Mouse (Mus musculus) neural tube, embryonic 14.5 days (tissue): ENCODE data around the gene Rhbdd3. TPM values are rescaled to one million over a fixed set of nuclear protein-coding genes. Genes with fewer than 3 reads are reported as not detected.

Experiments
- ATAC-seq: fragments of 200-750 bp; cut with Nextera tagmentation; 2 replicates; pipeline ENCODE4 v1.8.0; 2017; ENCODE audit warnings: low read depth, mild to moderate bottlenecking, moderate TSS enrichment, moderate library complexity
- H3K27ac ChIP-seq: fragments of 300-500 bp; sonication (generic); 2 replicates; pipeline ENCODE4 v1.5.1; 2014; ENCODE audit warnings: low read depth, mild to moderate bottlenecking, control low read depth, low read length, moderate library complexity, mixed read lengths
- H3K27me3 ChIP-seq: fragments of 300-500 bp; sonication (generic); 2 replicates; pipeline ENCODE4 v1.6.1; 2014; ENCODE audit warnings: low read length; ENCODE audit not compliant: control insufficient read depth, insufficient read depth
- H3K36me3 ChIP-seq: fragments of 300-500 bp; sonication (generic); 2 replicates; pipeline ENCODE4 v1.6.1; 2014; ENCODE audit warnings: low read length, mixed read lengths; ENCODE audit not compliant: control insufficient read depth, insufficient read depth
- H3K4me1 ChIP-seq: fragments of 300-500 bp; sonication (generic); 2 replicates; pipeline ENCODE4 v1.6.1; 2014; ENCODE audit warnings: low read length; ENCODE audit not compliant: control insufficient read depth, insufficient read depth
- H3K4me2 ChIP-seq: fragments of 300-500 bp; sonication (generic); 2 replicates; pipeline ENCODE4 v1.6.1; 2014; ENCODE audit warnings: mild to moderate bottlenecking, low read depth, low read length, control low read depth
- H3K4me3 ChIP-seq: fragments of 300-500 bp; sonication (generic); 2 replicates; pipeline ENCODE4 v1.5.1; 2014; ENCODE audit warnings: low read depth, low read length, control low read depth, mixed read lengths
- H3K9ac ChIP-seq: fragments of 300-500 bp; sonication (generic); replicated peaks from 2 replicates; pipeline ENCODE4 v1.6.1; 2014; ENCODE audit warnings: low read depth, mild to moderate bottlenecking, control low read depth, low read length, mixed read lengths
- H3K9me3 ChIP-seq: fragments of 300-500 bp; sonication (generic); 2 replicates; pipeline ENCODE4 v1.6.1; 2016; ENCODE audit warnings: low read length; ENCODE audit not compliant: control insufficient read depth
- WGBS: fragments of 180-500 bp; shearing (Covaris S2); extraction: QIAGEN DNeasy Blood & Tissue Kit; methylation state at CpG from one replicate; pipeline ENCODE4 v1.1.7; 2014; 5-methylcytosine and 5-hydroxymethylcytosine counted together
- polyA plus RNA-seq: library from polyadenylated mRNA; unstranded; fragments of >200 nt; fragmentation: Nextera tagmentation; extraction: Ambion mirVana; gene quantifications from 2 replicates; pipeline ENCODE4 v1.2.1, GENCODE M21; 2014

Gene Rhbdd3
- polyA plus RNA-seq, 1 experiment from 2014 or later: 34.4 TPM

- ATAC-seq: no peak
- Histone ChIP-seq H3K4me1 (no peaks in the 10 kb centered on the region), H3K9me3 (no peaks in the 10 kb centered on the region), H3K9ac (no peak overlapping the region), H3K27me3 (no peaks in the 10 kb centered on the region), H3K36me3 (peaks cover 70% of the 10 kb centered on the region), H3K4me3 (no peak overlapping the region), H3K27ac (no peak overlapping the region), H3K4me2 (no peak overlapping the region)
- 100% methylated on average over 1 of the region's 1 CpGs for WGBS
These were observed 9.6 kb upstream of the Rhbdd3 start for GRCm38 (mm10) chr11:5089147-5089546.

DNA sequence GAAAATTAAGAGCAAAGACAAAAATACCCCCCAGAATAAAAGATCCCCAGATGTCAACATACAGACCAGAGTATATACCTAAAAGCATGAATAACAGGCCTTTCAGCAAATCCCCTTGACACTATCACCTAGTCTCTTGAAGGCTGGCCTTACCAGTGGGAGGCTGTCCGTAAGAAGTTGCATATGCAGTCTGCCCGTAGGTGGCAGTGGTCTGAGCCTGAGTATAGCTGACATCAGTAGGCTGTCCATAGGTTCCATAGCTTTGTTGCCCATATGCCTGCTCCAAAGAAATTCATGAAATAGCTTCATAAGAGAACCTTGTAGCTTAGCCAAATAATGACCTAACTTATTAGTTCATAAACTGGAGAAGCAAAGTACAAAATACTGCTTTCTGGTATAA is 7.0 kb upstream of the Rhbdd3 start:
- 46% methylated on average over 2 of the region's 2 CpGs for WGBS
- Histone ChIP-seq H3K4me1 (peaks cover 9% of the 10 kb centered on the region), H3K4me3 (no peak overlapping the region), H3K9ac (no peak overlapping the region), H3K9me3 (no peaks in the 10 kb centered on the region), H3K27ac (no peak overlapping the region), H3K36me3 (peaks cover 44% of the 10 kb centered on the region), H3K27me3 (no peaks in the 10 kb centered on the region), H3K4me2 (no peak overlapping the region)
- ATAC-seq: no peak

- Histone ChIP-seq H3K9me3 (no peaks in the 10 kb centered on the region), H3K27ac (no peak overlapping the region), H3K27me3 (no peaks in the 10 kb centered on the region), H3K9ac (no peak overlapping the region), H3K4me1 (peaks cover 25% of the 10 kb centered on the region), H3K4me3 (no peak overlapping the region; the same call in 1 of the 2 replicates), H3K36me3 (peaks cover 16% of the 10 kb centered on the region; the same call in 1 of the 2 replicates), H3K4me2 (no peak overlapping the region)
- ATAC-seq: no peak
- WGBS: 81% methylated on average over 5 of the region's 5 CpGs
These were observed 2.8 kb upstream of the Rhbdd3 start for GRCm38 (mm10) chr11:5095877-5096276.

- Histone ChIP-seq H3K9ac (no peak overlapping the region), H3K27ac (no peak overlapping the region), H3K27me3 (no peaks in the 10 kb centered on the region), H3K9me3 (no peaks in the 10 kb centered on the region), H3K36me3 (peaks cover 11% of the 10 kb centered on the region; the same call in 1 of the 2 replicates), H3K4me3 (peak overlapping the region; percentile 100; the same call in 1 of the 2 replicates), H3K4me2 (peak overlapping the region; percentile 93; the same call in 1 of the 2 replicates), H3K4me1 (peaks cover 29% of the 10 kb centered on the region)
- 78% methylated on average over 8 of the region's 8 CpGs for WGBS
- no peak for ATAC-seq
These were observed 2.2 kb upstream of the Rhbdd3 start for GRCm38 (mm10) chr11:5096480-5097020.

DNA sequence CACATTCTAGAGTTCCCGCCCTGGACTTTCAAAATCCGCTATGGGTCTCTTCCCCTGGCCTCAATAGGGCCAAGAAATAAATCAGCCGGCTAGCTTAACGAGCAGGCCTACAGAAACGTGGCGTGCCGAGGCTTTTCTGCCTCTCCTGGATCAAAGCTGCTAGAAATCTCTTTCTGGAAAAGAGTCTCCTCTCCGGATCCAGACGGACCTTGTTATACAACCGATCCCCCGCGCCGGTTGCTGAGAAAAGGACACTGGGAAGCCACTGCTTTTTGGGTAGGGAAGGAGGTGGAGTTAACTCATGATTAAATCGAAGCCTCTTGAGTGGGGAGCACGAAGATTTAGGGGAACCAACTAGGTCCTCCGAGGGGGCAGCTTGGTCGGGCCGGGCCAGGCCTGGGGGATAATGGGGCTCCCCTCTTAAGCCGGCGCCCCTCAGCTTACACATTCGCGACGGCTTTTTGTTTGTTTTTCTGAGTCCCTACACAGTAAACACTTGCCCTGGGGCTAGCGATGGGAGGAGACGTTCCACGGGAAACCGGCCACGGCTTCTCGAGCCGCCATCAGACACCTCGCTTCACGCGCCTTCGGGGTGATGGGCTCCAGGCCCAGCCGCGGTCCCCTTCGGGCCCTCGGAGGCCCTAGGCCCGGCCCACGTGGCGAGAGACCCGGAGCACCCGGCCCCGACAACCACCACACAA is 541 bp upstream of the Rhbdd3 start:
- Histone ChIP-seq H3K4me1 (peaks cover 29% of the 10 kb centered on the region), H3K4me3 (peak overlapping the region; percentile 100), H3K9me3 (no peaks in the 10 kb centered on the region), H3K36me3 (no peaks in the 10 kb centered on the region), H3K4me2 (peak overlapping the region; percentile 93), H3K9ac (peak overlapping the region; percentile 96), H3K27ac (peak overlapping the region; percentile 99), H3K27me3 (no peaks in the 10 kb centered on the region)
- no peak; the same call in 1 of the 2 replicates for ATAC-seq
- WGBS: under 1% methylated on average over 44 of the region's 44 CpGs

DNA sequence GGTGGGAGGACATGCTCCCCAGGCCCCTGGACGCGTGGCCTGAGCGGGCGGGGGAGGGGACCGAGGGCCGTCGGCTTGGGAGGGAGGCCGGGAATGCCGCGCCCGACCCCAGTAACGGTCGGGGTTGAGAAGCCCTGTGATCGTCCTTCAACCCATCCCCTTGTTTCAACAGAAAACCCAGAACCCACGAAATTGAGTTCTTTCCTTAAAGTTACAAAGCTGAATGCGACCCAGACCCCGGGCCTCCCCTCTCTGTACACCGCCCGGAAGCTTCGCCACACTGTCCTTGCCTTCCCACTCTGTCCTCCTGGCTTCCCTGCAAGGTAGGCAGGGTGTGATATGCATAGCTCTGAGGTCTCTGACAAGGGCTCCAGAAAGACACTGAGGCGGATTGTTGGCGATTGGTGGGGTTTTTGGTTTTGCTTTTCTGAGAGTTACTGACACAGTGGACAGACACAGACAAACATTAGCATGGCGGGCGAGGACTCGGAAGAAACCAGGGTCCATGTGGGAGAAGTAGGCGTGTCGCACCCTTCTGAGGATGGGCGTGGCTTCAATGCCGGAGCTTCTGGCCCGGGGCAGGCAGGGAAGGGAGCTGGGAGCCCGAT is 954 bp downstream of the Rhbdd3 start:
- peak; percentile 74 for ATAC-seq
- peak overlapping the region; percentile 99 for H3K27ac ChIP-seq
- no peaks in the 10 kb centered on the region for H3K27me3 ChIP-seq
- peaks cover 29% of the 10 kb centered on the region for H3K4me1 ChIP-seq
- peak overlapping the region; percentile 100 for H3K4me3 ChIP-seq
- H3K36me3 ChIP-seq: no peaks in the 10 kb centered on the region
- peak overlapping the region; percentile 96 for H3K9ac ChIP-seq
- H3K9me3 ChIP-seq: no peaks in the 10 kb centered on the region
- under 1% methylated on average over 28 of the region's 31 CpGs for WGBS
- peak overlapping the region; percentile 80 for H3K4me2 ChIP-seq

DNA sequence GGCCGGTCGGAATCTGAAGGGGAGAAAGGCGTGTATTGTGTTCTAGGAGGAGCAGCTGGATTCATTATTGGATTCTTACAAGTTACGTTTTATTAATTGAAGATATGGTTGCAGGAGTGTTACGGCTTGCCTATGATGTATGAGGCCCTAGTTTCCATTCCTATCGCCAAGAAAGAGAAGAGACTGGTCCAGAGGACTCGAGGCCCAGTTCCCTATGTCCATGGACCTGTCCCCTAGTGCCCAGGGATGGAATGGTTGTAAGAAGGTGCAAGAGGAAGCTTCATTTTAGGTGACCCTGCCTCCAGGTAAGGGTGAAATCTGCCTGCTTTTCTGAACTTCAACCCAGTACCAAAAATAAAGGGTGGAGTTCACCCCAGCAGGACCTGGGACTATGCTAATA is 1.6 kb downstream of the Rhbdd3 start:
- no peaks in the 10 kb centered on the region for H3K36me3 ChIP-seq
- H3K9ac ChIP-seq: peak overlapping the region; percentile 96
- H3K4me2 ChIP-seq: peak overlapping the region; percentile 80
- no peaks in the 10 kb centered on the region for H3K27me3 ChIP-seq
- no peaks in the 10 kb centered on the region for H3K9me3 ChIP-seq
- peak overlapping the region; percentile 100 for H3K4me3 ChIP-seq
- peak overlapping the region; percentile 99 for H3K27ac ChIP-seq
- under 1% methylated on average over 7 of the region's 7 CpGs for WGBS
- H3K4me1 ChIP-seq: peaks cover 29% of the 10 kb centered on the region
- ATAC-seq: peak; percentile 5; the same call in 1 of the 2 replicates

DNA sequence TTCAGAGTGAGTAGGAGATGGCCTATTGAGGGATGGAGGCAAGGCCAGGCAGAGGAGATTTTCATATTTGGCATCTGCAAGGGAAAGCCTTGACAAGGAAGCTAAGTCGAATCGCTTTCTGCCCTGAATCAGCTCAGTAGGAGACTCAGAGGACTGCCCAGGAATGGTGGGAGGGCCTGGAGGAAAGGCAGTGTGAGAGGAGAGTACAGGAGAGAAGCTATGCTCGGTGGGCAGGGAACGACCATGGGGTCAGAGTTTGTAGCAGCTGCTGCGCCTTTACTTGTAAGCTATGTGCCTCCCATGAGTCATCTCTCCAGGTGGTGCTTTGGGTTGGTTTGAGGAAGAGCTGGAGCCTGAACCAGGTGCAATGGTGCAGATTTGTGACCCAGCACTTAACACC is 2.1 kb downstream of the Rhbdd3 start:
- 49% methylated on average over 5 of the region's 5 CpGs for WGBS
- no peaks in the 10 kb centered on the region for H3K9me3 ChIP-seq
- no peak for ATAC-seq
- H3K4me1 ChIP-seq: peaks cover 28% of the 10 kb centered on the region
- no peaks in the 10 kb centered on the region for H3K27me3 ChIP-seq
- no peaks in the 10 kb centered on the region for H3K36me3 ChIP-seq
- H3K27ac ChIP-seq: peak overlapping the region; percentile 99
- H3K4me3 ChIP-seq: peak overlapping the region; percentile 100
- H3K9ac ChIP-seq: peak overlapping the region; percentile 96; the same call in 1 of the 2 replicates
- peak overlapping the region; percentile 80 for H3K4me2 ChIP-seq

DNA sequence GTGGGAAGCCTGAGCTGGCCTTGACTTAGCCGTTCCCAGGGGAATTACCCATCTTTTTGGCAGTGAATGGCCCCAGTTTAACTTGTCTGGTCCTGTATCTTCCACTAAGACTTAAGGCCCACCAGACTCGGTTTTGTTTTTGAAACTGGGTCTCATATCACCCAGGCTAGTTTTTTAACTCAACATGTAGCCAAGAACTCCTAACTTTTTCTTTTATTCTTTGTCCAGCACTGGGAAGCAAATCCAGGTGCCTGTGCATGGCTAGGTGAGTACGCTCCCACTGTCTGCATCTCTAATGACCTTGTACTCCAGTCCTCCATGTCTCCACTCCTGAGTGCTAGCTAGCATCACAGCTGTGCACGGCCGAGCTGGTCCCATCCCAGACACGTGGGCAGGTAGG is 2.9 kb downstream of the Rhbdd3 start:
- no peak for ATAC-seq
- H3K4me2 ChIP-seq: no peak overlapping the region
- 83% methylated on average over 6 of the region's 6 CpGs for whole genome bisulfite sequencing

More for the DNA sequence above, 2.9 kb downstream of the Rhbdd3 start:
- H3K4me1 ChIP-seq: peaks cover 21% of the 10 kb centered on the region
- H3K36me3 ChIP-seq: no peaks in the 10 kb centered on the region
- no peak overlapping the region for H3K27ac ChIP-seq
- H3K4me3 ChIP-seq: no peak overlapping the region
- no peaks in the 10 kb centered on the region for H3K9me3 ChIP-seq
- no peak overlapping the region for H3K9ac ChIP-seq
- H3K27me3 ChIP-seq: no peaks in the 10 kb centered on the region
